Mouse (Mus musculus) fat pad, adult 2 months (tissue): ENCODE results near the gene Gp1bb.

ENCODE experiments used
- DNase-seq: peaks from one replicate; pipeline ENCODE4 v3.0.0-alpha.2; 2011; ENCODE audit warnings: low read depth, low spot score; ENCODE audit errors: extremely low read depth

Gene Gp1bb

DNA sequence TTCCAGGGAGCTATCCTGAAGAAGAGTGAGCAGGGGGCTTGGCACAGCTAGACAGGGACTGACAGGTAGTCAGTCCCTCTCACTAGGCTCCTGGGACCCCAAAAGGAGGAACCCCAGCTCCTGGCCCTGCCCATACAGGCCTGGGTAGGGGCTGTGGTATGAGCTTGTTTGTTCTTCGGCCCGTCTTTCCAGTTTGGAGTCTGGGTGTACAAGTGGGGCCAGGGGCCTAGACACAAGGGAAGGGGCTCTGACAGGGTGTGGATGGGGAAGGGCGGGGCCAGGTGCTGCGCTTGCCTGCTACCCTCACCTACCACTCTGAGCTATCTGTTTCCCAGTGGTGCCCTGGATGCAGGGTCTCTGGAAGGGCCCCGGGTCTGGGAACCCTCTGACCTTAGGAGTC, 16.5 kb downstream of the Gp1bb start:
- no peak for DNase-seq

DNA sequence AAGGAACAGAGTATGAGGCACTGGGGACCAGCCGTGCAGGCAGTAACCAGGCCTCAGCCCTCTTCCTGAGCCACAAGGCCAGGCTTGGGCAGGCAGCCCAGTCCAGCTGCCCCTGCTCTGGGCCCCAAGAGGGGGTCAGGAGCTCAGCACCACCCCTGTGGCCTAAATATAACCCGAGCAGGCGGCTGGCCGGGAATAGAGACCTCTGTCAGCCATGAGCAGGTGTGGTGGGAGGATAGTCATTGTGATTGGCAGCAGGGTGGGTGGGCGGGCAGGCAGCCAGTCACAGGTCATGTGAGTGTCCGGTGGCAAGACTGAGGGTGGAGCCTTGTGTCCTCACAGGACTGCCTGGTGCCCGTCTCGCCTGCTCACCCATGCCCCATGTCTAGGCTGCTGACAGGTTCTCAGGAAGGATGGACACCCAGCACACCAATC, 17.9 kb downstream of the Gp1bb start:
- no peak for DNase-seq

DNA sequence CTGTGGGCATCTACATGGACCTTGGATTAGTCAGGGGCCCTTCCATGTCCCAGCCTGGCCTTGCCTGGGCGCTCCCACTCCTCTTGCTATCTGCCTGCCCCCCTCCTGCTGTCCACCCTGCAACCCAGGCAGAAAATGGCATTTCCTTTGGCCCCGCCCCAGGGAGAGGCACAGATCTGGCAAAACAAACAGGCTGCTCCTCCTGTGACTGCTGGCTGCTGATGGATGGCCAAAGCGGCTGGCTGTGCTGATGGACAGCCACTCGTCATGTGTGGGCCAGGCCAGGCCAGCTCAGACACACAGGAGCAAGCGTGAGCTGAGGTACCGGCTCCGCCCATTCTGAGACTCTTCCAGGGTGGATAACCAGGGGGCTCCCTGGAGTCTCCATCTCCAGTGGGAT, 20.8 kb downstream of the Gp1bb start:
- DNase-seq = no peak

DNA sequence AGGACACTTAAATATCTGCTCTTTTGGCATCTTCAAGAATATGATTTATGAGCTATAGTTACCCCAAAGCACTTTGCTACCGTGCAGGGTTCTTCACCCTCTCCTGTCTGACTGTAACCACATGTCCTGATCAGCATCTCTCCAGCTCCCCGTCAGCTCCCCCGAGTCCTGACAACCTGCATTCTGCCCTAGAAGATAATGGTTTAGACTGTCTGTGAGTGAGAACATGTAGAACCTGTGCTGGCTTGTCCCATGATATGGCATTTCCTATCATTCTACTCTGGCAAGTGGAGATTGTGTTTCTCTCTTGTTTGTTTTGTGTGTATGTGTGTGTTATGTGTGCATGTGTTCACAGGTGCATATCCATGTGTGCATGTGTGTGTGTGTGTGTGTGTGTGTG, 24.2 kb downstream of the Gp1bb start:
- DNase-seq = no peak

DNA sequence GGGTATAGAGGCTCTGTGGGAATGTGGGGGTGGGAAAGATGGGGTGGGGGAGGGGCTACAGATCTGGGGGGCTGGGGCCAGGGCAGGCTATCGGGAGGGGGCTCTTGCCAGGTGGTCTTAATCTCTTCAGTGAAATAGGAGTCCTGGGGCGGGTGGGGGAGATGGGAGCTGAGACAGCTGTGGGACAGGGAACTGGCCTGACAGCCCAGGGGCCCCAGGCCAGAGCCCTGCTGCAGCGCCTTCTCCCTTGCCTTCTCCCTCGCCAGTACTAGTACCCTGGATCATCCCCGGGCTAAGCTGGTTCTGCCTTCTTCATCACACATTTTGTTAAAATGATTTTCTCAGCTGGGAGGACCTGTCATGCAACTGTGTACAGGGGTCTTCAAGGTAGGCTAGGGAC, 25.9 kb downstream of the Gp1bb start:
- DNase-seq = no peak

DNA sequence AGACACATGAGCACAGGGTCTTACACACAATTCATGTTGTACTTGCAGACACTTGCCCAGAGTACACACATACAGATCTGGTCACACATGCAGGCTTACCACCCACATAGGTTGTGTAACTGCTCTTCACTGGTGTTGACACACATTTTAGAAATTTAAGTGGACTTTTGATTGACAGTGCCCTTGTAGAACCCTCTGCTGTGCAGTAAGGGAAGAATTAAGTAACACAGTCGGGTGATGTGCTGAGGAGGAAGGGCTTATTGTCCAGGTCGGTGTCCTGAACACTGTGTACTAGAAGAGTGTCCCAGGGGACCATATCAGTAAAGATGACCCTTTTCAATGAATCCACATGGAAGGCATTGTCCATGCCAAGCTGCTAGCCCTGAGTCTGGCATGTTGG, 28.3 kb downstream of the Gp1bb start:
- peak; percentile 43 for DNase-seq

DNA sequence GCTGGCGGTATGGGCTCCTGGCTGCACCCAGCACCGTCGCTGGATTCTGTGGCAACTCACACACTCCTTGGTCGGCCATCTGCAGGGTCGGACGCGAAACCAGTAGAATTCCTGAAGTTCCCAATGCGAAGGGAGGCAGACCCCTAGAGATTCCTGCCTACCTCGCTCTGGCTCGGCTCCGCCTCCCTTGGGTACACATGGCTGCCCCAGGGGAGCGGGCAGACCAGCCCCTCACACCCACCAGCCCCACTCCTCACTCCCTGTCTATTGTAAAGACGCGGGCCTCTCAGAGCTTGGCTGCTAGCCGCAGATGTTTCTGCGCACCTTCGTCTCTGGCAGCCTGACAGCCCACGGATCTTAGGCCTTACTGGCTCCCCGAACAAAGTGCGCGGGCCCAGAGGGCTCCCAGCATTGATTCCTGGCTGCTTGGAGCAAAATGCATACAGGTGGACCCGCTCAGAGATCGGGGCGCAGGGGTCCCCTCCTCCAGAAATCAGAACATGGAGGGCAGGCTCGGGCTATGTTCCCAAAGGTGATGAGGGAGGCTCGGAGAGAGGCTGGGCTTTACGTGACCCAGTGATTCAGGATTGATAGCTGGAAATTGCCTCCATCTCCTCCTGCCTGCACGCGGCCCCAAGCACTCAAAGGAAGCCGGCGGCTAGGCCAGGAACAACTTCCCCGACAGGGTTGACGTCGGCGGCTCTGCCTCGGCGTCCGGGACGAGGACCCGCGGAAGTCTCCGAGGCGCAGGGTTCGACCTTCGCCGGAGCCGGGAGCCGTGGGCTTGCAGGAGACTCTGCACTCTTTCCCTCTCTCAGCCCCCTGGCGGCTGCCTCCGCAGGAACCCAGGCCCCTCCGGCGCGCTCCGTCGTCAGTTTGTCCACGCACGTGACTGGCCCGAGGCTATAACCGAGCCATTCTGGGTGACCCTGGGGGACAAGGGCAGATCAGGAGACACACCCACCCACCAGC, 30.9 kb downstream of the Gp1bb start:
- DNase-seq = no peak

DNA sequence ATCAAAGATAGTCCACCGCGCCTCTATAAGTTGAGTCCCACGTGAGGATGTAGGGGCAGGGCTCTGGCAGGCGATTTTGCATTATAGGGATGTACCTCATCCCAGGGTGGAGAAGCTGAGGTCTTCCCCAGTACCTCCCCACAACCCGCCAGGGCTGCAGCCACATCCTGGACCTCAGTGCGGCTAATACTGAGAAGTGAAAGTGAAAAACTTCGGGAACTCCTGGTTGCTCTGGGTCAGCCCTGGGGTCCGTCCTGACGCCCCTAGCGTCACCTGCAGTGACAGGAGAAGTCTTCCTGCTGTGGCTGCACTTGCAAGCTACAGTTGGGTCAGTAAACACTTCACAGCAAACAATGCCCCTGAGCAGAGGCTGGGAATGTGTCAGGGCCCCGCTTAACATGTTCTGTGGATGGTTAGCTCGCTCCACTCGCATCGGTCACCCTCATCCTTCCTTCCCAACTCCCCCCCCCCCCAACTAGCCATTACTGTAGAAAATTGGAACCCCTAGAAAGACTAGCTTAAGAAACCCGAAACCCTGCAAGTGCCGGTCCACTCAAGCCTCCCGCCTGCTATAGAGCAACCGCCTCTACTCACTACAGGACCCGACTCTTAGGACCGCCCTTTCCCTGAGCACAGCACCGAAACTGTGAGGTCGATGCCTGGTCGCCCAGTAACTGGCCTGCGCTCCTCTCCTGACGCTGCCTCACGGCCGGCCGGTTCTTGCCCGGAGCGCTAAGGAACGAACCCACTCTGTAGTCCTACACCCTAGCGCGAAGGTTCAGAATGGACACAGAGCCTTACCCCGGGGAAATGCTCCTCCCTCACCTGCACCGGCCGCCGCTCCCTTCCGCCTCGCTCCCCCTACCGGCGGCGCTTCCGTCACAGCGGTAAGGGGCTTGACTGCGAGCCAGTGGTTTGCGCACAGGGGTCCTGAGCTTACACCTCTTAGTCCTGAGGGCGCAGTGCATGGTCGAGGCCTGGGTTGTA, 32.1 kb downstream of the Gp1bb start, which contains the start of gene Tbx1:
Gene Tbx1, minus strand, starts transcription at position 868 of the 987 bp plus-strand sequence.
- DNase-seq = no peak

DNA sequence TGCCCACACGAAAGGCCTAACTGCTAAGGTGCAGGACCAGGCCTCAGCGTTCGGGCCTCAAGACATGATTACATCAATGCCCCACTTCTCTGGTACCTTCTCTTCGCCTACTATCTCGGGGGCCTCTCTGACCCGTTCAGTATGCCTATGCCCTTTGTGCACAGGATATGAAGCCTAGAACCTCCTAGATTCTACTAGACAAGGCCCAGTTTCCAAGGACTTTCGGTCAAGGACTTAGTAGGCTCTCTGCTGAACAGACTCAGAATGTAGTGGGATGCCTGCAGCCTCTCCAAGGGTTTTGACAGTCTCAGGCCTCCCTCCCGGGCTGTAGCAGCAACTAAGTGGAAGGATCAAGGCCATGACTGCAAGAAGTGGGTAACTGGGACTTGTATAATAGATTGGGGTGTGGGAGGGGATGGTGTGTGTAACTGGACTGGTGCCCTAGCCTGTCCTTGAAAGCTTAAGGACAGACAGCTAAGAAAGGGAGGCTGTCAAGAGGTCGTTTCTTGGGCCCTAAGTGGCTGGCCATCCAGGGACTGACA, 33.1 kb downstream of the Gp1bb start:
- no peak for DNase-seq

DNA sequence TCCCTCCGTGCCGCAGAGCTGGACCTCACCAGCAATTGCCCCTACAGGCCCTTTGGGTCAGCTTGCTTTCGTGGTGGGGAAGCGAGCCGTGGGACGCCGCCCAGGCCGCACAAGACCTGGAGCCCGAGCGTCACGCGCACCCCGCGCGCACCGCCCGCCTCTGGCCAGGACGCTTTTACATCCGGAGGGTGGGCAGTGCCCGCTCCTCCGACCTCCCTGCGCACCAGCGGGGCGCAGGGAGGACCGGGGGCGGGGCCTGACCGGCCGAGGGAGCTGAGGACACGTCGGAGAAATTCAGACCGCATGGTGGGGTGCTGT, 33.5 kb downstream of the Gp1bb start:
- no peak for DNase-seq

DNA sequence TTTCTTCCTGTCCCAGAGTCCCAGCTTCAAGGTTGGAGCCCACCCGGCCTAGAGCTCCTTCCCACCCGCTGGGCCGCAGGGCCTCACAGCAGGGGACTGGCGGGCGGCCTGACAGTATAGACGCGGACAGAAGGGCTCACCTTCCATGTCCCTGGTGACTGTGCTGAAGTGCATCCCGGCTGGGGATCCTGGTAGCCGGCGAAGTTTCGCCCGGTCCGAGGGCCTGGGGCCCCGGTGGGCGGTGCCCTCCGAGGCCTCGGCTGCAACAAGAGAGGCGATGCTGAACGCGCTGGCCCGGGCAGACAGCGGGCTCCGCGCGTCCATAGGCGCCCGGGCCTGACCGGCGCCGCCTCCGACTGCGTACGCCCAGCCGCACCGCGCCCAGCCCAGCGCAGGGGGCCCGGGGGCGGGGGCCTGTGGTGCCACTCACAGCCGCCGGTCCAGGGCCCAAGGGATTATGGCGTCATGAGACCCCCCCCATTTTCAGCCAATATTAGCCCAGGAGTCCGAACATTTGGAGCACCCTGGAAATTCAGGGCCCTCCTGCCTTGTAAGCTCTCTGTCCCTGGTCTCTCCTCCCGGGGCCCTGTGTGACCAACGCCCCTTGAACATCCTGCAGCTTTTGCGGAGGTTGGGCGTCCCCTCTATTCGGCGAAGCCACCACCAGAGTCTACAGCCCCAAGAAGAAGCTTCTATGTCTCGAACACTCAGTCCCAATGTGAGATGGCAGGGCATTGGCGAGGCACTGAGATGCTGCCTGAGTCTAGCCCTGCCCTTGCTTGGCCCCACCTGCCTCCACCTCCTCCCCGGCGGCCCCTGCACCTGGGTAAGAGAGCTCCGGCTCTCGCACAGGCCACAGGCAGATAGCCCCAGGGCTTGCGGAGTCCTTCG, 34.1 kb downstream of the Gp1bb start:
- no peak for DNase-seq

DNA sequence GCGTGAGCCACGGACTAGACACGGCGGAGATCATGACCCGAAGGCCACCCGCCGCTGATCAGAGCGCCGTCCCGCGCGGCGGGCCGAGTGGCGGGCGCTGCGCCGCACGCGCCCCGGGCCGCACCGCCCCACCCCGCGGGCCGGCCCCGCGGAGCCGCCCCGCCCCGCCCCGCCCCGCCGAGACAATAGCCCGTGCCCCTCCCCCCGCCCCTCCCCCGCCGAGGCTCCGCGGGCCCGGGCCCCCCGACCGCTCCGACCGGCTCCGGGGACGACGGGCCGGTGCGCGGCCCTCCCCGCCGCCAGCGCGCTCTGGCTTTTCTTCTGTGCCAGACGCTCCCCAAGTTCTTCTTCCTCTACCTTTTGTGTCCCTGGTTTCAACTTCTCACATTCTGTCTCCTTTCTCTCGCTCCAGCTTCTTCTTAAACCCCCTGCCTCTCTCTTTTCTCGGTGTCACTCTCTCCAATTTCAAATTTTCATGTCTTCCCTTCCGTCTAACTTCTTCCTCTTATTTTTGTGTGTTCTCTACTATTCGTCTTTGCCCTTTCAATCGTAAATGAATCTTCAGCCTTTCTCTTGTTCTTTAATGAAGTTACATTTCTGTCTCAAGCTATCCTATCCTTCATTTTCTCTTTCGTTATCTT, 35.2 kb downstream of the Gp1bb start:
- DNase-seq = no peak

DNA sequence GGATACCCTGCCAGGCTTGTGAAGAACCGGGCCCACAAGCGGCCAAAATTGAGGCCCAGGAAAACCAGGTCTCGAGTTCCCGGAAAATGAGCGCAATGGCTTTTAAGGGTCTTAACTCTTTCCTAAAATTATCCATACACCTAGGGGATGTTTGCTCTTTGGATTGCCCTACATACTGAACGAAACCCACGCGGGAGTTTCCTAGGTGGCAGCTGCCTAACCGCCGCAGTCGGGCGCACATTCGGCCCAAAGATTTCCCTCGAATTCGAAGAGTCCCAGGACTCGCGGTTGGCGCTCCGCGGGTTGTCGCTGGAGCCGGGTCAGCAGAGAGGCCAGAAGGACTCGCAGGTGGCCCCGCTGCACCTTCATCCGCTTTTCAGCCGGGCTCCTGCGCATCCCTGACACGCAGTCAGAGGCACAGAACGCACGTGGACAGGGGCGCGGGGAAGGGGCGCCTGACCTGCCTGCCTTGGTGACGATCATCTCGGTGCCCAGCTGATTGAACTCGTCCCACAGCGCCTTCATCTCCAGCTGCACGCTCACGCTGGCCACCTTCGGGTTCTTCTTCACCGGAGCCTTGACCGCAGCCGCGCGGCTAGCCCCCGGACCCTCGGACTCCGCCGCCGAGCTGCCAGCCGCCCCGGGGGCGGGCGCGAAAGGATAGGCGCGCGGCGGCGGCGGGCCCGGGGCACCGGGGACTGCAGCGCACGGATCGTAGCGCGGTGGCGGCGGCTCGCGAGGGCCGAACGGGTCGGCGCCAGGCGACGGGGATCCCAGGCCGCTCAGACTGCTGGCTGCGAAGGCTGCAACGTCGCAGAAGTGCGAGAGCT, 35.9 kb downstream of the Gp1bb start:
- no peak for DNase-seq

DNA sequence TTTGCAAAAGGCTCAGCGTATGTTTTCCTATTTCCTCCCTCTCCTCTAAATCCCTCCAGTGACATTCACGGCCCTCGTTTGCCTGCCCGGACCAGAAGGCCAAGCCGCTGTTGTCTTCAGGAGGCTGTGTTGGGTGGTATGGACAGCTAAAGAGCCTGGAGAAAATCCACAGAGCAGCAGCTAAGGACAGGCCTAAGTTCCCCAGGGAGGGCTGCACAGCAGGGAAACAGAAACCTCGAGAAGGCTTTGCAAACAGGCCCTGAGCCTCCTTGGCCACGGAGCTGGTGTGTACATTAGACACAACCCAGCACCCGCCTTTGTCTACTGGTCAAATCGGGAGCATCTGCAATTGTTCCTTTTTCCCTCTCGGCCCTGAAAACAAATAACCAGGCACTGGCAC, 36.5 kb downstream of the Gp1bb start:
- no peak for DNase-seq

DNA sequence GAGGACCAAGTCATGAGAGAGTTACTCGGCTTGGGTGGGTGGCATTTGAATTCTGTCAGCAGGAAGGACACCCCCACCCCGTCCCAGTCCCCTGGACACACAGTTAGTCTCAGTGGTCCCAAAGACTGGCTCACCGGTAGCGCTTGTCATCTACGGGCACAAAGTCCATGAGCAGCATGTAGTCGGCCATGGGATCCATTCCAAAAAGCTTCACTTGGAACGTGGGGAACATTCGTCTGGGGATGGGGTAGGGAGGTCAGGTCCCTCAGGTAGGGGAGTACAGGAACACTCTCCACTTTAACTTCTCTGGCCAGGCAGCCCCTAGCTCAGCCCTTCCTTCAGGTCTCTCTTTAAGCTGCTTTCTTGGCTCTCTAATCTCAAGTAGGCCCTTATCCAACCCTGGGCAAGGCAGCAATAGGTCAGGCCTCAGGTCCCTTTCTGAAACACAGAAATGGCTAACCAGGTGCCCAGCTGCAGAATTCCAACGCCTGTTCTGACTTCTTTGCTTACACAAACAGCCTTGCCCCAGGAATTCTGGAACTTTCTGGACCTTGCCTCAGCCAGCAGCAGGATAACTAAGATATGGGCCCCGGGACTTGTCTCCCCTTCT, 37.2 kb downstream of the Gp1bb start:
- DNase-seq = no peak

DNA sequence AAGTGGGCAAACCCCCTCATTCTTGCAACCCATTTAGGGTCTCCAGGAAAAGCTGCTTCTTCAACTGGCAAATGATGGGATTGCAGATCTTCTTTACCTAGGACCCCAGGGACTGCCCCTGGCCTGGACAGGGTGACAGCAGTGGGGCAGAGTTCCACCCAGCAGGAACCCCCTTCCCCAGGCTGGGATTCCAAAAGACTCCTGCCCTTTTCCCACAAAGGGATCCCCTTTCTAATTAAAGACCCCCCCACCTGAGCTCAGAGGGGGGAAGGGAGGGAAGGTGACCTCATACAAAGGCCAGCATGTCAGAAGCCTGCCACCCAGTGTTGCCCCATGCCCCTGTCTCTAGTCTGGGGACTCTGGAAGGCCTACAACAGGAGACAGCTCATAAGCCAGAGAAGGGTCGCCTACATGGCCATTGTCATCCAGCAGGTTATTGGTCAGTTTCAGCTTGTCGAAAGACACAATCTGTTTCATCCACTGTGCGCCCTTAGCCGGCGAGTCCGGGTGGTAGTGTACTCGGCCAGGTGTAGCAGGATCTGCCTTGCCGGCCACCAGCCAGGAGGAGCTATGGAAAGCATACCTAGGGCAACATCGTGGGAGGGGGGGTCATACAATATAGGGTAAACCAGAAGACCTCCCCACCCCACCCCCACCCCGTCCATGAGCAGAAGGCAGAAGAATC, 38.4 kb downstream of the Gp1bb start:
- no peak for DNase-seq

DNA sequence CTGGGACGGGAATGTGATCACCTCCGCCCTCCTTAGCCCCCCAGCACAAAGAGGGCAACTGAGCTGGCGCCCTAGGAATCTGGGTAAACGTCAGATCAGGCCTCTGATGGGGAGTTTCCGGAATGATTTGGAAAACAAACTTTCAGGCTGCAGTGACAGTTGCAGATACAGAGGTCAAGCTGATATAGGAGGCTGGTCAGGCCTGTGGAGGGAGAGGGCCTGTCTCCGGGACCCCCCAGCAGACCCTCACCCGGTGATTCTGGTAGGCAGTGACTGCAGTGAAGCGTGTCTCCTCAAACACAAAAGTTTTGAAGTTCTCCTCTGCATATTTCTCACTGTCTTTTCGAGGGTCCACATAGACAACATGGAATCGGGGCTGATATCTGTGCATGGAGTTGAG, 39.0 kb downstream of the Gp1bb start:
- no peak for DNase-seq
